Mouse (Mus musculus) hindbrain, embryonic 16.5 days (tissue): ENCODE data around the gene Arhgap20. TPM values are rescaled to one million over a fixed set of nuclear protein-coding genes. Genes with fewer than 3 reads are reported as not detected.

Experiments used
- ATAC-seq: fragments of 200-750 bp; cut with Nextera tagmentation; 2 replicates; pipeline ENCODE4 v1.8.0; 2017; ENCODE audit warnings: moderate TSS enrichment, moderate library complexity
- H3K27ac ChIP-seq: fragments of 300-500 bp; sonication (generic); 2 replicates; pipeline ENCODE4 v1.5.1; 2014; ENCODE audit warnings: low read depth, mild to moderate bottlenecking, control low read depth, low read length, moderate library complexity
- H3K27me3 ChIP-seq: fragments of 300-500 bp; sonication (generic); replicated peaks from 2 replicates; pipeline ENCODE4 v1.6.1; 2014; ENCODE audit warnings: low read length; ENCODE audit not compliant: control insufficient read depth, insufficient read depth
- H3K36me3 ChIP-seq: fragments of 300-500 bp; sonication (generic); 2 replicates; pipeline ENCODE4 v1.6.1; 2014; ENCODE audit warnings: mild to moderate bottlenecking, low read length, moderate library complexity, mixed read lengths; ENCODE audit not compliant: control insufficient read depth, insufficient read depth
- H3K4me1 ChIP-seq: fragments of 300-500 bp; sonication (generic); 2 replicates; pipeline ENCODE4 v1.6.1; 2014; ENCODE audit warnings: low read depth, low read length; ENCODE audit not compliant: control insufficient read depth, insufficient read depth
- H3K4me2 ChIP-seq: fragments of 300-500 bp; sonication (generic); 2 replicates; pipeline ENCODE4 v1.6.1; 2014; ENCODE audit warnings: mild to moderate bottlenecking, low read length, control low read depth, moderate library complexity
- H3K4me3 ChIP-seq: fragments of 300-500 bp; sonication (generic); 2 replicates; pipeline ENCODE4 v1.5.1; 2014; ENCODE audit warnings: mild to moderate bottlenecking, low read length, control low read depth, moderate library complexity
- H3K9ac ChIP-seq: fragments of 300-500 bp; sonication (generic); 2 replicates; pipeline ENCODE4 v1.6.1; 2014; ENCODE audit warnings: low read depth, mild to moderate bottlenecking, control low read depth, low read length, moderate library complexity
- H3K9me3 ChIP-seq: fragments of 300-500 bp; sonication (generic); 2 replicates; pipeline ENCODE4 v1.6.1; 2014; ENCODE audit warnings: mild to moderate bottlenecking, low read length, moderate library complexity; ENCODE audit not compliant: control insufficient read depth
- WGBS: fragments of 180-500 bp; shearing (Covaris S2); extraction: QIAGEN DNeasy Blood & Tissue Kit; methylation state at CpG from one replicate; pipeline ENCODE4 v1.1.7; 2014; 5-methylcytosine and 5-hydroxymethylcytosine counted together
- polyA plus RNA-seq: library from polyadenylated mRNA; unstranded; fragments of >200 nt; fragmentation: Nextera tagmentation; extraction: Ambion mirVana; gene quantifications from 2 replicates; pipeline ENCODE4 v1.2.1, GENCODE M21; 2015

Arhgap20 gene
- polyA plus RNA-seq, 1 experiment from 2014 or later = 23.5 TPM

DNA sequence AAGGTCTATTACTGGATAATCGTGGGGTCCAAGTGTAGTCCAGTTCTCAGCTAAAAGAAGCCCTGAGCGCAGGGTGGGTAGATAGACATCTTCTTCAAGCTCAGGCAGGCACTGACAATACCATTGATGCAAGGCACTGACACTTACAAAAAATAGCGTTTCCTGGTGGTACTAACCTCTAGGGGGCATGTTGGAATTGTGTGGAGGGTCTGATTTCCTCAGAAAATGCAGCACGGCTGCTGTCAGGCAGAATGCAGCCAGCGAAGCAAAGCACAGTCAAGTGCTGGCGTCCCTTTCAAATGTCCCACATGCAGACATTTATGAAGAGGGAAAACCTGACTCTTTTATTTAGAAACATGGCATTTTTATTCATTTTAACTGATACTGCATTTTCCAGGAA lies 22.2 kb downstream of the Arhgap20 start:
- Histone ChIP-seq H3K9ac (no peak overlapping the region), H3K4me1 (no peaks in the 10 kb centered on the region), H3K4me3 (no peak overlapping the region), H3K4me2 (no peak overlapping the region), H3K27ac (no peak overlapping the region), H3K36me3 (no peaks in the 10 kb centered on the region; the same call in 1 of the 2 replicates), H3K27me3 (no peaks in the 10 kb centered on the region), H3K9me3 (no peaks in the 10 kb centered on the region)
- WGBS = 40% methylated on average over 6 of the region's 6 CpGs
- ATAC-seq = no peak

DNA sequence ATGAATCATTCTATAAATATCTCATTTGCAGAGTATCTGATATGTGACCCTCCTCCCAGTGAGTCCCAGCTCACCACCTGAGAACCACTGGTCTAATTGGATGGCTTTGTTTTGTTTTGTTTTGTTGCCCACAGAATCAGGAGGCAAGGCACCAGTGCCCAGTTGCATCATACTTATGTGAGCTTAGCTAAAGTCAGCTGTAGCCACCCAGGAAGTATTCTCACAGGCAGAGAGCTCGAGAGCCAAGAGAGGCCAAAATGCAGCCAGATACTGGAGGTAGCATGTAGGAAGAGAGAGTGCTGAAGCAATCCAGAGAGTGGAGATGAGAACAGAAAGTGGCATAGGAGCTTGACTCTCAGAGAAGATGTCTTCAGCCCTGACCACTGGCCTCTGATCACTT lies 23.3 kb downstream of the Arhgap20 start:
- ATAC-seq = no peak
- Histone ChIP-seq H3K9ac (no peak overlapping the region), H3K27ac (no peak overlapping the region), H3K4me3 (no peak overlapping the region), H3K9me3 (no peaks in the 10 kb centered on the region), H3K4me2 (no peak overlapping the region), H3K36me3 (no peaks in the 10 kb centered on the region; the same call in 1 of the 2 replicates), H3K27me3 (no peaks in the 10 kb centered on the region), H3K4me1 (no peaks in the 10 kb centered on the region)
- 77% methylated on average over 1 of the region's 1 CpGs for WGBS

DNA sequence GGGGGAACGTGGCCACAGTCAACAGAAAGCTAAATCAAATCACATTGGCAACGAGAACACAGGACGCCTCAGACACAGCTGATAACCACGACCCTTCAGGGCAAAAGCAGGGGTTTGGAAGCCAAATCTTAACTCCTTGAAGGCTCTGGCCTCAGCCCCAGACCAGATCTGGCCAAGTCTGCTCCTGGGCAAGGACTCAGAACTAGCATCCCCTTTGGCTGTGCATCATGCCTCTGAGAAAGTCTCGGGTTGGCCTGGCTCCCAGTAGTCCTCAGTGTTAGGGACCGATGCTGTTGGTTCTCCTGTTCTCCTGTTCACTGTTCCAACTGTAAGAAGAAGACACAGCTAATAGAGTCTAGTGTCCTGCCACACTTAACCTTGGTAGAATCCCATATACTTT lies 30.1 kb downstream of the Arhgap20 start:
- 63% methylated on average over 6 of the region's 6 CpGs for WGBS
- no peaks in the 10 kb centered on the region for H3K9me3 ChIP-seq
- H3K4me2 ChIP-seq = no peak overlapping the region
- no peak overlapping the region for H3K4me3 ChIP-seq
- H3K27ac ChIP-seq = no peak overlapping the region
- no peak for ATAC-seq
- no peak overlapping the region for H3K9ac ChIP-seq
- H3K36me3 ChIP-seq = no peaks in the 10 kb centered on the region
- no peaks in the 10 kb centered on the region for H3K27me3 ChIP-seq
- no peaks in the 10 kb centered on the region for H3K4me1 ChIP-seq

DNA sequence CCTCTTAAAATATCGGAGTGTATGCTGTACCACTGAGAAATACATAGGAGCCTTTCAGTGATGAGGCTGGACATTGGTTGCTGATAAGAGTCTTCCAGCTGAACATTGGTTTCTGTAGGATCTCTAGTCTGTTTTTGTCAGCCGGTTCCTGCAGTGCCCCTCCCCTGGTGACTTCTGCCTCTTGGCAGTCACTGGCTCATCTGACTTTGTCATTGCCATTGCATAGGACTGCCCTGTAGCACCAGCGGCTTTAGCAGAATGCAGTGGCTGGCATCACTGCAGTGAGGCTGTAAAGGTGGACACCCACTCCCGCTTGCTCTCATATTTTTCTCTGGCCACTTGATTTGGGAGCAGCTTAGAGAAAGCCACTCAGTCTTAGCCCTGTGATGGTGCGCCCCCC lies 33.1 kb downstream of the Arhgap20 start:
- no peaks in the 10 kb centered on the region for H3K36me3 ChIP-seq
- WGBS = 85% methylated on average over 5 of the region's 5 CpGs
- no peaks in the 10 kb centered on the region for H3K27me3 ChIP-seq
- no peaks in the 10 kb centered on the region for H3K9me3 ChIP-seq
- H3K4me3 ChIP-seq = no peak overlapping the region
- no peak overlapping the region for H3K9ac ChIP-seq
- ATAC-seq = no peak
- no peak overlapping the region for H3K27ac ChIP-seq
- H3K4me2 ChIP-seq = no peak overlapping the region
- no peaks in the 10 kb centered on the region for H3K4me1 ChIP-seq

DNA sequence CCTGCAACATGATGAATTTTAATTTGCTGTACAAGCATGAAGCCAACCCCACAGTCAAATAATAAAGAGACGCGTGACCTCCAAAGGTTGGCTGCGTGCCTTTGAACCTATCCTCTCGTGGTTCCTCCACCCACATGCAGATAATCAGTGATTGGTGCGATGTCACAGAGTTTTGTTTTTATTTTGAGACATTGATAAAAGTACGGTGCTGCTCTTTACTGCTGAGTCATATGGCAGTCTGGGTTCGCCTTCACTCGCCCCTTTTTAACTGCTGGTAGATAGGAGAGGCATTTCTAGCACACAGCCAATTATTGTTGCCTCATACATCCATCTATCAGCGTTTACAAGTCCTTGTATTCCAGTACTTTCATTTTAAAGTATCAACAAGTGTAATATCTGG lies 34.0 kb downstream of the Arhgap20 start:
- no peak for ATAC-seq

DNA sequence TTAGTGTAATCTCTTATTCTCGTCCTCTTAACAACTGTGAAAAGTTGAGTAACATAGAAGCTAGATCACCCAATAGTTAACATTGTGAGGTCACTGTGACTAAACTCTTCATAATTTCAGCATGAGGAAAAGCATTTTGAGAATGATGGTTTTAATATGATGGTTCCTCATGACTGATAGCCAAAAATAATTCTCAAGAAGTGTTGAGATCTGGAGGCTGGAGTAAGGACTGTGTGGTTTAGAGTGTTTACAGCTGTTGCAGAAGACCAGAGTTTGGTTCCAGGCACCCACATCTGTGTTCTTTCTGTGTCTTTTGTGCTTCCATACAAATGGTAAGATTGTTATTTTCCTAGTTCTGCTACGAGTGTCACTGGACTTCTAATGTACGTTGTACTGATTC lies 42.1 kb downstream of the Arhgap20 start:
- 82% methylated on average over 3 of the region's 3 CpGs for WGBS

More for the DNA sequence above, 34.0 kb downstream of the Arhgap20 start:
- H3K27me3 ChIP-seq = no peaks in the 10 kb centered on the region
- WGBS = 87% methylated on average over 9 of the region's 9 CpGs
- no peaks in the 10 kb centered on the region for H3K4me1 ChIP-seq
- H3K4me3 ChIP-seq = no peak overlapping the region
- no peaks in the 10 kb centered on the region for H3K36me3 ChIP-seq
- H3K9me3 ChIP-seq = no peaks in the 10 kb centered on the region
- no peak overlapping the region for H3K9ac ChIP-seq
- no peak overlapping the region for H3K27ac ChIP-seq
- no peak overlapping the region for H3K4me2 ChIP-seq

DNA sequence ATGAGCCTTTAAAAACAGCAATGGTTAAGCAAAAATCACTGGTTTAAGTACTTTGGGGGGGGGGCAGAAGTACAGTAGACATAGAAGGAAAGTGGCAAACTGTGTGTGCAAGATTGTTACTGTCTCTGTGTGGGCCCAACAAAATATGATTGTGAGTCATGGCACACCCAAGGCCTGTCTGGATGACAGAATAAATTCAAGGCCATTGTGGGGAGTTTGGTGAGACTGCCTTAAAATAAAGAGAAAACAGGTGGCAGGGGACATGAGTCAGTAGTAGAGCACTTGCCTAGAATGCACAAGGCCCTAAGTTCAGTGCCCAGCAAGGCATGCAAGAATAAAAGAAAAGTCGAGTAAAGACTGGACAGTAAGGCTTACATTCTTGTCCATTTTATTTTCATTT lies 47.8 kb downstream of the Arhgap20 start:
- Histone ChIP-seq H3K4me3 (no peak overlapping the region), H3K36me3 (no peaks in the 10 kb centered on the region), H3K9ac (no peak overlapping the region), H3K9me3 (no peaks in the 10 kb centered on the region), H3K27ac (no peak overlapping the region), H3K27me3 (no peaks in the 10 kb centered on the region), H3K4me1 (no peaks in the 10 kb centered on the region), H3K4me2 (no peak overlapping the region)
- no peak for ATAC-seq
- WGBS = 88% methylated on average over 1 of the region's 1 CpGs

More for the DNA sequence above, 42.1 kb downstream of the Arhgap20 start:
- Histone ChIP-seq H3K27me3 (no peaks in the 10 kb centered on the region), H3K27ac (no peak overlapping the region), H3K9ac (no peak overlapping the region), H3K4me3 (no peak overlapping the region), H3K4me1 (no peaks in the 10 kb centered on the region), H3K9me3 (no peaks in the 10 kb centered on the region), H3K4me2 (no peak overlapping the region), H3K36me3 (no peaks in the 10 kb centered on the region)
- ATAC-seq = no peak

DNA sequence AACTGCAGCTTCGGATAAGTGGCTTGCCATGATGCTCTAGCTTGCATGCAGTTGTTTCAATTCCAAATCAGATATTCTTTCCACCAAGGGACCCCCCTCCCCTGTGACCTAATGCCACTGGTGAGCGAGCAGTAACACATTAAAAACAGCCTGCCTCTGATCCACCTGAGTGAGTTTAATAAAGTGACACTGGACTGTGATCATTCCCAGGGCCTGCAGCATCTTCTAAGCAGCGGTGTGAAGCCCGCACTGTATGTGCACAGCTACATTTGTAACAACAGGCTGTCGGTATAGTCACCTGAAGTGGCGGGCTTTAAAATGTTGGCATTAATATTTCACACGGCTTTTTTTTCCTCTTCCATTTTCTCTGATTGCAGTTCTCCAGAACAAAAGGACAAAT lies 59.4 kb downstream of the Arhgap20 start:
- H3K4me1 ChIP-seq = no peaks in the 10 kb centered on the region
- no peak overlapping the region for H3K27ac ChIP-seq
- H3K4me3 ChIP-seq = no peak overlapping the region
- H3K36me3 ChIP-seq = peaks cover 10% of the 10 kb centered on the region
- H3K9me3 ChIP-seq = no peaks in the 10 kb centered on the region
- no peak overlapping the region for H3K4me2 ChIP-seq
- no peak for ATAC-seq
- no peak overlapping the region for H3K9ac ChIP-seq
- no peaks in the 10 kb centered on the region for H3K27me3 ChIP-seq
- 77% methylated on average over 7 of the region's 7 CpGs for WGBS

DNA sequence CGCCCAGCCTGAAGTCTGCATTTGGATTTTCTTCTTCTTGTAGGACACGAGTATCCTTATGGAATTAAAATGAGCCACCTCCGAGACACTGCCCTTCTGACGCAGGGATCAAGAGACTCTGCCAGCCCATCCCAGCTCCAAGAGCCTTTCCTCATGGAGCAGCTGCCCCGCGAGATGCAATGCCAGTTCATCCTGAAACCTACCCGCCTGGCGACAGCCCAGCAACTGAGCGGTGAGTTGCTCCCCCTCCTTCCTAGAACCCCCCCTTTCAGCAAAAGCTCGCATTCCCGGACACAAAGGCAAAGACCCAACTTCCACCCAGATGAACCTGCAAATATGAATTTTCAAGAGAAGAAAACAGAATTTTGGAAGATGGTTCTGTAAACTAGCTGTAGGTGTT lies 66.5 kb downstream of the Arhgap20 start:
- Histone ChIP-seq H3K27ac (no peak overlapping the region), H3K9me3 (no peaks in the 10 kb centered on the region), H3K4me3 (no peak overlapping the region), H3K9ac (no peak overlapping the region), H3K4me2 (no peak overlapping the region), H3K36me3 (peaks cover 11% of the 10 kb centered on the region), H3K27me3 (no peaks in the 10 kb centered on the region), H3K4me1 (no peaks in the 10 kb centered on the region)
- 65% methylated on average over 11 of the region's 11 CpGs for WGBS
- no peak for ATAC-seq

DNA sequence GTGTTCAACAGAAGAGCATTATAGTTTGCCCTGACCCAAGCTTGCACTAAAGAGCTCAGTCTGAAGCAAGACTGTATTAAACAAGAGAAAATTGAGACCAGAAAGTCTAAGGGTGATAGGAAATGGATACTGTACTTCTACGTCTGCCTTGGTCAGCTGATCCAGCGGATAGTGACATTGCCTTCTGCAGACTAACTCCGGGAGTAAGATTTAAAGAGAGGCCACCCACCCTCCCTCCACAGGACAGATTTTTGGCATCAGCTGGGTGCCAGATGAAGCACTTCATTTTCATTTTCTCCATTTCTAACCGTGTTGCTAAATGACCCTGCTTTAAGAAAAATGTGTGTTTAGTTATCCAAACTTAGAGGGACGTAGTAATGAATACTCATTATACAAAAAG lies 67.2 kb downstream of the Arhgap20 start:
- WGBS = 80% methylated on average over 5 of the region's 5 CpGs
- Histone ChIP-seq H3K27ac (no peak overlapping the region), H3K27me3 (no peaks in the 10 kb centered on the region), H3K4me1 (no peaks in the 10 kb centered on the region), H3K9ac (no peak overlapping the region), H3K4me2 (no peak overlapping the region), H3K36me3 (peaks cover 9% of the 10 kb centered on the region), H3K4me3 (no peak overlapping the region), H3K9me3 (no peaks in the 10 kb centered on the region)
- ATAC-seq = no peak
